ENCODE assay signal across 8 mouse cellular contexts in the genomic region with DNA sequence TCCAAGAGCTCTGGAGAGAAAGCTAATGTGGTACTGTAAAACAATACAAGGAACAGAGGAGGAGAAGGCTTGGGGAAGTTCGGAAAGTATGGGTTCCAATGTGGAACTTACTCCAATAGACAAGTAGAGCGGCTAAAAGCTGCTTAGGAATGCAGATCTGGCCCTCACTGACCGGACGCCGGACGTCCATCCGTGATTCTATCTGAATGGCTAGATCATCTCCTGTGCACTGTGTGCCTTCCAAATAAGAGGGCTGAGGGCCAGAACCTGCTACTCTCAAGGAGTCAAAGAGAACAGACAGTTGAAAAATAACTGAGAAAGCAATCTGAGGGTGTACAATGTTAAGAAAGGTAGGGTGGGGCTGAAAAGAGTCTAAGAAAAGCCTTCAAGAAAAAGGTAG. TPM values are rescaled to one million over a fixed set of nuclear protein-coding genes. Genes with fewer than 3 reads are reported as not detected.
DNase-seq lines count a peak whose midpoint lies in the region; ATAC-seq lines count a peak whose summit lies in the region.

No protein-coding gene starts in this region.

- H3K4me1 ChIP-seq in brown adipose tissue, adult 24 weeks (ENCODE audit: control insufficient read depth, insufficient read depth, insufficient read length, low read length), result peaks cover 16% of the 10 kb centered on the region
- H3K4me1 ChIP-seq in heart, embryonic 10.5 days, result peaks cover 36% of the 10 kb centered on the region
- H3K4me1 ChIP-seq in limb, embryonic 12.5 days (replicated peaks), result peaks cover 20% of the 10 kb centered on the region

- H3K27me3 ChIP-seq in heart, embryonic 10.5 days (ENCODE audit: insufficient read depth, poor library complexity, severe bottlenecking), result no peaks in the 10 kb centered on the region
- no peaks in the 10 kb centered on the region for H3K27me3 ChIP-seq in limb, embryonic 12.5 days

- H3K4me3 ChIP-seq in brown adipose tissue, adult 24 weeks (ENCODE audit: insufficient read depth, low read depth, low read length), result peak overlapping the region; percentile 73; the same call in 1 of the 2 replicates
- H3K4me3 ChIP-seq in heart, embryonic 10.5 days, result peak overlapping the region; percentile 98
- peak overlapping the region; percentile 86 for H3K4me3 ChIP-seq in limb, embryonic 12.5 days (replicated peaks)

- H3K36me3 ChIP-seq in heart, embryonic 10.5 days, result no peaks in the 10 kb centered on the region
- H3K36me3 ChIP-seq in limb, embryonic 12.5 days, result no peaks in the 10 kb centered on the region

- H3K9me3 ChIP-seq in heart, embryonic 10.5 days, result no peaks in the 10 kb centered on the region
- no peaks in the 10 kb centered on the region for H3K9me3 ChIP-seq in limb, embryonic 12.5 days

- no peak for ATAC-seq in limb, embryonic 12.5 days (ENCODE audit: insufficient number of reproducible peaks, insufficient read depth, low FRiP score, low TSS enrichment, low read depth)
- no peak for ATAC-seq in megakaryocyte progenitor cell, adult 5-6 weeks (replicated peaks; ENCODE audit: poor library complexity)

- peak overlapping the region; percentile 83 for H3K4me2 ChIP-seq in limb, embryonic 12.5 days

- intact Hi-C loops in gastrocnemius, postnatal 14 days (cut with DNase I; ENCODE audit: low total_unique reads), result loop anchor here (10.0 kb wide), 1 partner anchor 61 kb away; no protein-coding TSS in a partner anchor

- DNase-seq in cerebellum, adult 11-12 months, result peak; percentile 32
- no peak for DNase-seq in cerebellum, postnatal 4 days (ENCODE audit: low spot score in 2 of 2)
- no peak for DNase-seq in heart, embryonic 10.5 days (ENCODE audit: low spot score)
- no peak for DNase-seq in right cerebral cortex, adult 18-20 months
- no peak for DNase-seq in gastrocnemius, postnatal 14 days

- H3K9ac ChIP-seq in limb, embryonic 12.5 days (replicated peaks), result no peak overlapping the region

- WGBS in heart, embryonic 10.5 days, result 77% methylated on average over 7 of the region's 7 CpGs
- WGBS in limb, embryonic 12.5 days, result 90% methylated on average over 7 of the region's 7 CpGs

- H3K27ac ChIP-seq in brown adipose tissue, adult 24 weeks (replicated peaks; ENCODE audit: low read depth, low read length), result peak overlapping the region; percentile 95
- H3K27ac ChIP-seq in heart, embryonic 10.5 days, result peak overlapping the region; percentile 96
- no peak overlapping the region for H3K27ac ChIP-seq in limb, embryonic 12.5 days

RNA-seq across cellular contexts. Expression of gene Socs5, which starts 1.5 kb away (rescaled TPM):
- 12.3 and 14.0 TPM in 2 replicates for polyA plus RNA-seq in brown adipose tissue, adult 24 weeks (2012; ENCODE audit: insufficient read depth, insufficient read length, missing spikeins)
- 9.4 and 11.0 TPM in 2 replicates for polyA plus RNA-seq in heart, embryonic 10.5 days (2016; fragmentation: Nextera tagmentation; extraction: Ambion mirVana)
- polyA plus RNA-seq in limb, embryonic 12.5 days (2016; fragmentation: Nextera tagmentation; extraction: Ambion mirVana), result 15.4 and 18.5 TPM in 2 replicates
- 4.4 and 5.1 TPM in 2 replicates for total RNA-seq in megakaryocyte progenitor cell, adult 5-6 weeks (2015)
- total RNA-seq in megakaryocyte progenitor cell, adult 5-6 weeks (2017), result 4.2 and 5.5 TPM in 2 replicates
- 10 to 100 TPM; 11.3 to 14.0 TPM for total RNA-seq in gastrocnemius, postnatal 14 days (2021)
